Mouse (Mus musculus) embryo, embryonic 10.5 days (tissue): ENCODE measurements around the gene Reps2.

ENCODE experiments used
- DNase-seq: peaks from one replicate; pipeline ENCODE4 v3.0.0-alpha.2; 2015; ENCODE audit warnings: low spot score

The Reps2 gene

DNA sequence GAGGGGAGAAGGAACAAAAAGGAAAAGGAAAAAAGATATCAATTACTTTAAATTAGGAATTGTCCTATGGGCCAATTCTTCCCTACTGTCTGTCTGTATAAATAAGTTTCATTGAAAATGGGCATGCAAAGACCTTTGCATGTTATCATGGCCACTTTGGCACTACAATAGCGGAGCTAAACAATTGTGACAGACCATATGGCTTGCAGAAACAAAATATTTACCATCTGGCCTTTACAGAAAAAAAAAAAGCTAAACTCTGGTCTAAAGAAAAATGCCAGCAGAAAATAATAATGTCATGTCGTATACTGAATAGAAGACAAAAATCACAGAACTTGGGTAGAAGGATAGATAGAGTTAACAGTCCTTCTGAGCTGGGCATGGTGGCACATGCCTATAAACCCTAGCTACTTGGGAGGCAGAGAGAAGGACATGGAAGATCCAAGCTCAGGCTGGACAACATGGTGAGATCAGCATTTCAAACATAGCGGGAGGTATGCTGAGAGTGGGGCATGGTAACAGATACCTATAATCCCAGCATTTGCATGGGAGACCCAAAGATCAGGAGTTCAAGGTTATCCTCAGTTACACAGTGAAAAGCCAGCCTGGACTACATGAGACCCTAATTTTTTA is 54.2 kb downstream of the Reps2 start:
- no peak for DNase-seq

DNA sequence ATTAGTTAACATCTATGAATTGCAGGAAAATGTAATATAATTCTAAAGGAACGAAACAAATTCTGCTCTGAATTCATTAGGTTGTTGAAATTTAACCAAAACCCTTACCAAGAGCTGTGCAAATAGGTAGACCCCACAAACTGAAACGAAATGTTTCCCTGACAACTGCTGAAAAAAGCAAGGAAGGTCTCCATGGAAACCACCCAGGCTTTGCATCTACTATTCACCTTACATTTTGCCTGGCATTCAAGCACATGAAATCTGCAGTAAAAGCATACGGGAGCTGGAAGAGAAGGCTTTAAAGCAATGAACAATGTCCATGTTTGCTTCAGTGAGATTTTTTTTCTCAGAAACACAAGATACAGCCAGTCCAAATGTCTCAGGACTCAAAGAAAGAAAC is 59.1 kb downstream of the Reps2 start:
- DNase-seq: no peak

- no peak for DNase-seq
Measured at GRCm38 (mm10) chrX:162580521-162580920, 62.9 kb downstream of the Reps2 start.

- no peak for DNase-seq
Measured at GRCm38 (mm10) chrX:162568439-162568838, 75.0 kb downstream of the Reps2 start.

DNA sequence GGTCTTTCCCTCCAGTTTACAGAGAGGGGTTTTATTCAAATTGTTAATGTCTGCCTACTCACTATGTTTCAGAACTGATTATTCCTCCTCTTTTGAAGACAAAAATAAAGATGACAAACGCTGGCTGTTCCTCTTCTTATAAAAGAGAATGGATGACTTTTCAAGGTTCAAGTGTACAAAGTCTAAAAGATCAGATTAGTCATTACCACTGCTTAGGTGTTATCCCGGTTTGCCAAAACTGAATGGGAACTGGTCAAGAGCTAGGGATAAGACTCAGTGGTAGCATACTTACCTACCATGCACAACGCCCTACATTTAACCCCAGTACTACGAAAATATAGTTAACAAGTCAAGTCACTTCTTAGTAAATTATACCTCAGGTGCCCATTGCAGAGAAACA is 77.9 kb downstream of the Reps2 start:
- no peak for DNase-seq

GRCm38 (mm10) chrX:162556459-162556841 is 87.0 kb downstream of the Reps2 start:
- DNase-seq: no peak

DNA sequence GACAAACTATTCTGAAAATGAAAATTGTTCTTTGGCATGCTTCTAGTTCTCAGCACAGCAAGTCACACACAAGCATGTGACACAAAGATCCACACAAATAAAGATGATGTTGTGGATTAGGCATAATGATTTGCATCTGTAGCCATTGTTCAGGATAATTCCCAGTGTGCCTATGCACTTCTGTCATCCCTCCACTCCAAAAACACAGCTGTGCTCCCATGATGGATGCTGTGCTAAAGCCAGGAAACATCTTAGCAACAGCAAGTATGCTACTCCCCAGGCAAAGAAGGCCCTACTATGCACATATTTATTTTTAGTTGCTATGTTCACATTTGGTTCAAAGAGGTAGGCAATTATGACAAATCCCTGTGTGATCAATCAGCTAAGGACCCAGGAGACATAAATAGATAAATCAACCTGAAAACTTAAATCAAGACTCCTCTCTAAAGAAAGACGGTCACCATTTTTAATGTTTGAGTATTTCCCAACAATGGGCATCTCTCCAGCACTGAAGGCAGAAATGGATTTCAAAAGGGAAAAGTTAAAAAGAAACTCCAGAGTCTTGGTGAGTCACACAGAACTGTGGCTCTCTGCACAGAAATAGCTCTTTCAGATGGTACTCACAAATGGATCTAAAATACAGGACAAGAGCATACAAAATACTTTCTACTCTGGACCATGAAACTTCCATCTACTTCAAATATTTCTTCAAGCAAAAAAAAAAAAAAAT is 87.6 kb downstream of the Reps2 start:
- DNase-seq: no peak

DNA sequence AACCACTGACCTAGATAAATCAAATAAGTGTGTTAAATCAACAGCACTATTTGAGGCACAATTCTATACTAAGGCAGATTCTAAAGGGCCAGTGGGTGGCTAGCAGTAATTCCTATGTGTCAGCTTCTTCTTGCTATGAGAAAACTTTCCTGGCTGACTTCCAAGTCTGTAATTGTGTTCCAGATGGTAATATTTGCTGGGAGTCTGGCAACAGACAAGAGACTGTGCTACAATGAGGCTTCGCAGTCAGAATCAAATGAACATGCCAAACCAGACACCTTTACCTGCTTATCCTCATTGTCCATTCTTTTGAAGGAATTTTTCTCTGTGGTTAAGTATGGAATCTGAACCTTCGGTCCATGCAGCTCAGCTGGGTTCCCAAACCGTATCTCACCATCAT is 88.9 kb downstream of the Reps2 start:
- DNase-seq: no peak

DNA sequence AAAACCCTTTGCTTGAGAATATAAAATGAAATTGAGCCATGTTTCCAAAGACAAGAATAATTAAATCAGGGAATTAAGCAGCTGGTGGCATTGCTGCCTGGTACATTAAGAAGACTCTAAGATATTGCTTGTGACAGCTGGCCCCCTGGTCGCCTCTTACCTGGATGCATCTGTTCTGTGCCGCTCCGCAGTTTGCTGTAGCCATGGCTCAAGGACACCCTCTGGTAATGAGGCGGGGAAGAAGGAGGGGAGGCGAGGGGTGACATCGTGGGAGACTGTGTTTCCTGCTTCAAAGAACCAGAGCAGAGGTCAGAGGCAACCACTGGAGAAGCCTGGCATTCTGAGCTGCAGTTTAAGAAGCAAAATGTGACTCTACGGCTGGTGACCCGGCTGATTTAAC is 91.1 kb downstream of the Reps2 start:
- peak; percentile 10 for DNase-seq

DNA sequence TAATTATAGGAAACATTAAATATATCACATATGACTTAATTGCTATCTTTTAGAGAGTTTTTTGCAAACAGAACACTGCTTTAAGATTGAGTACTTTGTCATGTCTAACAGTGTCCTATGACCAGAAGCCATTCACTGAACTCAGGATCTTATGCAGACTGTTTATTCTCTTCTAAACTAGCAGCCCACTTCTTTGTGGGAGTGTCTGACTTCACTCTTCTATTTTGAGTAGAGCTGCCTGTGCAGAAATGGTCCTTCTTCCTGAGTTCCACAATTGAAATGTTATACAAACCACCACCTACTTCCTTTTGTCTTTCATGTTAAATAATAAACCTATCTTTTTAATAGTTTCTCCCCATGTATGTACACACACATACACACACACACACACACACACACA is 98.4 kb downstream of the Reps2 start:
- no peak for DNase-seq

DNA sequence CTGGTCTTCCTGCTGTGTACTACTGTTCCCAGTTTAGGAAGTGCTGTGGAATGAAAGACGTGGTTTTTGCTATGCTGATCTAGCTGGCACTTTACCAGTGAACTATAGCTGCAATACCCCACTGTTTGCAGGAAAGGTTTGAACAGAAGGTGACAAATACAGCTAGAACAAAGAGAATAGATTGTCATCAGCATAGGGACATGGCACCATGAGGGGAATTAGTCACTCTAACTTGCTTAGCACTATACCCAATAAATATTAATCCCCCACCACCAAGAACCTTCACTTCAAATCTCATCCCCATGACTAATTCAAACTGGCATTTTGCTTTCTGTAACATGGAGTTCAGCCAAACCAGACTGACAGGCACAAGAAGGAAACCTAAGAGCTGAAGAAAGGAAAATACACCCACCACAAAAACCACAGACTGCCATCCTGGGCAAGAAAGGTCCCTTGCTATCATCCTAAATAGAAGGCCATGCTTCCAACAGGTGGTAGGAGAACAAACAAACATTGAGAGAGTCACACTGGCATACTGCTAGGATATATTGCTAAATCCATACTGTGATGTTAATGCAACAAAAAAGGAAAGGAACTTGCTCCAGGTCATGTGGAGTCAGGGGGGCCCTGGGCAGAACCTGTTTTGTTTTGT is 100.7 kb downstream of the Reps2 start:
- no peak for DNase-seq

DNA sequence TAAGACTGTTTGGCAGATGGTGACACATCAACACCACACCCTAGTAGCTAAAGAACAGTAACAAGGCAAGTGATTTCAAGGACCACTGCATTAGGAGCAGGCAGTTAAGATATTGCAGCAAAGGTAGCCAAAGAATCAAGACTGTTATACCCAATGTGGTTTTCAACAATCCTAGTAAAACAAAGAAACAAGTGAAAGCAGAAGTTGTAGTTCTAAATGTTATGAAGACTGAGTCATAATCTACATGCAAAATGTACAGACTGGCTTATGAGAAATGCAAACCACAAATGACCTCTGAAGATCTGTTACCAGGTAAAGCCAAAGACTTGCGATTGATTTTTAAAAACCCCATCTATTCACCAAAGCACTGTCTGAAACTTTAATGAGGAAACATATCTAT is 101.5 kb downstream of the Reps2 start:
- no peak for DNase-seq

DNA sequence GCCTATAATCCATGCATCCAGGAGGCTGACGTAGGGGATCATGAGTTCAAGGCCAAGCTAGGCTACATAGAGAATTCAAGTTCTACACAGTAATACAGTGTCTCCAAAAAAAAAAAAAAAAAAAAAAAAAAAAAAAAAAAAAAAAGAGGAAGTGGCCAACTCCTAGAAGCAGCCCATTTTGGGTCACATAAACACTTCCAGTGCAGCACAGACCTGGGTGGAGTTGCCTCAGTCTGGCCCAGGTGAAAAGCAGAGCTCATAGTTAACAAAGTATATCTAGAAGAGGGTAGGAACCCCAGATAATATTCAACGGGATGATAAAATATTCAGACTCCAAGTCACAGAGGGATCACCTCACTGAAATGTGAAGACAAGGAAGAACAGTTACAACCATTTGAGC is 112.4 kb downstream of the Reps2 start:
- no peak for DNase-seq

GRCm38 (mm10) chrX:162527240-162527639 is 116.2 kb downstream of the Reps2 start:
- peak; percentile 63 for DNase-seq

DNA sequence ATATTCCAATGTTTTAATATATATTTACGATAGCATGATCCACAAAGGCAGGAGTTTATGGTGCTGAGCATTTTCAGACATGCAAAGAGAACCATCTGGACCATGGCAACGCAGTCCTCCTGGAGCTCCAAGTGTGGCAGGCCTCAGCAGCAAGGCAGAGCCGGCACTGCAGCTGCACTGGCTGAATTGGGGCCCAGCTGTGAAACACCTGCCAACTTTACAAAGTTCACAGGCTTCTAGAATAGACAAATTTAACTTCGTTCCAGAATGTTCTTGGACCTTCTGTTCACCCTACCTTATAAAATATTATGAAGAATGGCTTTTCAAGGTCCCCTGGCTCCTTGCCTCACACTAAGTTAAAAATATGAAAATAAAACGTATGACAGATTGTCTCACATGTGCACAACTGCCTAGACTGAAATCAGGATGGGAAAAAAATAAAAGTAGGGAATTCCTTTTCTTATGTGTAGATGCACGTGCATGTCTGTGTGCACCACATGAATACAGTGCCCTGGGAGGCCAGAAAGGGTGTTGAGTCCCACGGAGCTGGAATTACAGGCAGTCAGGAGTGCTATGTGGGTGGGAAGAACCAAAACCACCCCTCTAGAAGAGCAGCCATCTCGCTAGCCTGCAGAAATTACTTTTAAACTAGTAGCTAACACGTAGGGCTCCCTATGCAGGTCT is 121.5 kb downstream of the Reps2 start:
- DNase-seq: peak; percentile 3

GRCm38 (mm10) chrX:162521197-162521596 is 122.3 kb downstream of the Reps2 start:
- peak; percentile 8 for DNase-seq

- DNase-seq: no peak
Measured at GRCm38 (mm10) chrX:162520374-162520773, 123.1 kb downstream of the Reps2 start.

DNA sequence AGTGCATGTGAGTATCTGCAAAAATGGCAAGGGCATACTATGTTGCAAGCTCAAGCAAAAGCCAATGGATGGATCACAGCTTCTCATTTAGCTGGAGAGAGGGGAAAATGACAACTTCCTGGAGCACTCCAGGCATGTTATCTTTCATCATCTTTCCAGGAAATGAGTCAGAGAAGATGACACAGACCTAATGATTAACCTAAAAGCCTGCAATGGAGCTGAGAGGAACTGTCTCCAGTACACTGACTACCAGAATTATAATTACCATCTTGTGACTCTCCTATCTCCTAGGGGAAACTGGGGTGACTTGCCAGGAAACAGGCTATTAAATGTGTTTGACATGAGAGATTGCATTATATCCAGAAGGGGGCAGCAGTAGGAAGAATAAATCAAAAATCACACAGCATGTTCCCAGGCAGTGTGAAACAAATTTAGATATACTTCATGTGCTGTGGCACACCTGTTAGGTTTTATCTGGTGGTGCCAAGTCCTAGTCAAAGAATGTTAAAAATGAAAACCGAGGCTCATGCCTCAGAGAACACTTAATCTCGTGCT is 132.9 kb downstream of the Reps2 start:
- peak; percentile 3 for DNase-seq

GRCm38 (mm10) chrX:162505186-162505585 is 138.3 kb downstream of the Reps2 start:
- no peak for DNase-seq

DNA sequence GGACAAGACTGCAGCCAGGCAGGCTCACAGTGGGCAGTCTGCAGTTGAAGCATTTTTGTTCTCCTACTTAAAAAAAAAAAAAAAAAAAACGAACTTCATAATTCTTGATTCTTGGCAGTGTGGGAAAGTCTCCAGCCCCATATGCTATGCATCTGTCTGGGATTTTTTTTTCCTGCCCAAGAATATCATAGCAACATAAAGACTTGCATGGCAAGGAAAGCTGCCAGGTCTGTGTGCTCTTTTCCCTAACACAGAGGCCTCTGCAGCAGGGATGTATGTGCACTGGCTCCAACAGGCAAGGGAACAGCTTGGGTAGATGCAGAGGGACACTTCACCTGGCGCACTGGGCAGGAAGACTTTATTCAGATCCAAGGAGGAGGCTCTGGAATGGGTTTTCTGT is 140.0 kb downstream of the Reps2 start:
- no peak for DNase-seq

DNA sequence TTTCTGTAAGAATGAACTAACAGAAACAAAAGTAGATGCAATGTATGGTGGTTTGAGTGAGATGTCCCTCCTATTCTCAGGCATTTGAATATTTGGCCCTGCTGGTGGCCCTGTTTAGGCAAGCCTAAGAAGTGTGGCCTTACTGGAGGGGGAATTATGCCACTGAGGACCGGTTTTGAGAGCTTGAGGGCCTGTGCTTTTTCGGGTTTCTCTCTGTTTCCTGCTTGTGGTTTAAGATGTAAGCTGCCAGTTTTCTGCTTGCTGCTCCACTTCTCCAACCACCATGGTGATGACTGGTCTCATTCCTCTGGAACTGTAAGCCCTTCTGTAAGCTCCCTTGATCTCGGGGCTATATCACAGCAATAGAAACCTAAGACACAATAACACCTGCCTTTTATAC is 142.5 kb downstream of the Reps2 start:
- no peak for DNase-seq

- no peak for DNase-seq
Measured at GRCm38 (mm10) chrX:162496485-162496884, 147.0 kb downstream of the Reps2 start.

DNA sequence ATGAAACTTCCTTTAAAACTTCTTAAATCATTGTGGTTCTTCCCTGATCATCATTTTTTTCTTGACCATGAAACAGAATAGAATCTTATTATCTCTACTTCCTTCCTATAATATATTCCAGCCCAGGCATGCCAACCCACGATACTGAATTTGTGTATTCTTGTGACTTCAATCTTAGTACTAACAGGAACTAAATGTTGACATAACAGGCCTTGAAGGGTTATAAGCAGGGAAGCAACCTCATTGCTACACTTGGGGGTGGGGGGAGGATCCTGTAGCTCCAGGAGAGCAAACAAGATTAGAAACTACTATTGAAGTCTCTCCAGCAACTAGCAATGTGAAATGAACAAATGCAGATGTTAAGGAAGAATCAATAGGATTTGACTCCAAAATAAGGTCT is 154.8 kb downstream of the Reps2 start:
- DNase-seq: no peak
